Mouse (Mus musculus) forebrain, embryonic 11.5 days (tissue): ENCODE data around the gene Ptpn14. TPM values are rescaled to one million over a fixed set of nuclear protein-coding genes. Genes with fewer than 3 reads are reported as not detected.

Experiments
- ATAC-seq: fragments of 200-750 bp; cut with Nextera tagmentation; replicated peaks from 2 replicates; pipeline ENCODE4 v1.8.0; 2017; ENCODE audit warnings: moderate TSS enrichment; ENCODE audit not compliant: low FRiP score
- DNase-seq: peaks from one replicate; pipeline ENCODE4 v3.0.0-alpha.2; 2017; ENCODE audit warnings: low spot score
- H3K27ac ChIP-seq: fragments of 300-500 bp; sonication (generic); 2 replicates; pipeline ENCODE4 v1.5.1; 2014; ENCODE audit warnings: low read depth, low read length
- H3K27me3 ChIP-seq: fragments of 300-500 bp; sonication (generic); 2 replicates; pipeline ENCODE4 v1.6.1; 2014; ENCODE audit warnings: mild to moderate bottlenecking, low read length, mixed read lengths; ENCODE audit not compliant: control insufficient read depth, insufficient read depth
- H3K36me3 ChIP-seq: fragments of 300-500 bp; sonication (generic); 2 replicates; pipeline ENCODE4 v1.6.1; 2014; ENCODE audit warnings: mild to moderate bottlenecking, low read length, moderate library complexity, mixed read lengths; ENCODE audit not compliant: control insufficient read depth, insufficient read depth
- H3K4me1 ChIP-seq: fragments of 300-500 bp; sonication (generic); replicated peaks from 2 replicates; pipeline ENCODE4 v1.6.1; 2014; ENCODE audit warnings: low read length, mixed read lengths; ENCODE audit not compliant: control insufficient read depth, insufficient read depth
- H3K4me2 ChIP-seq: fragments of 300-500 bp; sonication (generic); 2 replicates; pipeline ENCODE4 v1.6.1; 2014; ENCODE audit warnings: low read depth, mild to moderate bottlenecking, low read length, moderate library complexity, mixed read lengths; ENCODE audit not compliant: severe bottlenecking
- H3K4me3 ChIP-seq: fragments of 300-500 bp; sonication (generic); 2 replicates; pipeline ENCODE4 v1.5.1; 2014; ENCODE audit warnings: low read depth, low read length
- H3K9ac ChIP-seq: fragments of 300-500 bp; sonication (generic); 2 replicates; pipeline ENCODE4 v1.6.1; 2014; ENCODE audit warnings: low read length
- H3K9me3 ChIP-seq: fragments of 300-500 bp; sonication (generic); 2 replicates; pipeline ENCODE4 v1.6.1; 2016; ENCODE audit warnings: low read length, mixed read lengths; ENCODE audit not compliant: control insufficient read depth
- WGBS: fragments of 180-500 bp; shearing (Covaris S2); extraction: QIAGEN DNeasy Blood & Tissue Kit; methylation state at CpG from one replicate; pipeline ENCODE4 v1.1.7; 2014; 5-methylcytosine and 5-hydroxymethylcytosine counted together
- polyA plus RNA-seq: library from polyadenylated mRNA; unstranded; fragments of >200 nt; fragmentation: Nextera tagmentation; extraction: Ambion mirVana; gene quantifications from 2 replicates; pipeline ENCODE4 v1.2.1, GENCODE M21; 2014

Gene Ptpn14
- polyA plus RNA-seq, 1 experiment from 2014 or later = 4.5 TPM

DNA sequence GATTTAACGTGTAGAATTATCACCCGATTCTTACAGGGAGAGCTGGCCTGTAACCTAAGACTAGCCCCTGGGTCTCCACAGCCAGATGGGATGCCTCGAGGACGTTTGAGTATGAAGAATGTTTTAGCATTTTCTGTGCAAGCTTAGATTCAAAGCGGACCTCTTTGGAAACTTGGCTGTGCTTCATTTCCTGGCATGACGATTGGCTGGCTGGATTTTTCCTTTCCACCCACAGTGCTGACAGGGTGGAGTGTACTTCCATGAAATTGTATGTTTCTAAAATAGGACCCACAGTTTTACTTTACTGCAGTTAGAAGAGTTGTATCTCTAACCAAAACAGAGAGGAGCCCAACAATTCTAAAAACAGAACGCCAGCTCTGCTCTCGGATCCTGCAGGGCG, 89.7 kb downstream of the Ptpn14 start:
- no peak overlapping the region for H3K4me3 ChIP-seq
- ATAC-seq (no peak), DNase-seq (no peak)
- 88% methylated on average over 9 of the region's 9 CpGs for WGBS
- H3K27me3 ChIP-seq = no peaks in the 10 kb centered on the region
- no peak overlapping the region for H3K9ac ChIP-seq
- H3K4me2 ChIP-seq = no peak overlapping the region
- no peak overlapping the region for H3K27ac ChIP-seq
- no peaks in the 10 kb centered on the region for H3K36me3 ChIP-seq
- H3K4me1 ChIP-seq = no peaks in the 10 kb centered on the region
- no peaks in the 10 kb centered on the region for H3K9me3 ChIP-seq

DNA sequence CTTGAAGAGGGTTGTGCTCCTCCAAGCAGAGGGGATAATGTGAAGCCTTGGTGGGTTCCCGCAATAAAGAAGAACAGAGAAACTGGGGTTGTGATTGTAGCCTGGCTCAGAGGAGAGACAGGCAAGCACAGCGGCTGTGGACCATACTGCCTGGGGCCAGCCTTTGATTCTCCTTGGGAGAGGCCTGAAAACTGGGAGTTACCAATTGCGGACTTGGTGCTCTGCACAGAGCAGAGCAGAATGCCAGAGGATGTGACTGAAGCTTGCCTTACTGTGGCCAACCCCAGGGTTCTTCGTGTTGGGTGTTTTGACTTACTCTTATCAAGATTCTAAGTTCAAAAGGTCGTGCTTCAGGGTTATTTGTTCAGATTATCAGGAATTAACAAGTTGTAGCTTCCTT, 92.0 kb downstream of the Ptpn14 start:
- no peak overlapping the region for H3K4me2 ChIP-seq
- H3K9me3 ChIP-seq = no peaks in the 10 kb centered on the region
- no peak overlapping the region for H3K27ac ChIP-seq
- H3K4me3 ChIP-seq = no peak overlapping the region
- no peak for DNase-seq
- ATAC-seq = no peak
- no peaks in the 10 kb centered on the region for H3K36me3 ChIP-seq
- WGBS = 67% methylated on average over 5 of the region's 5 CpGs
- no peaks in the 10 kb centered on the region for H3K4me1 ChIP-seq
- no peak overlapping the region for H3K9ac ChIP-seq
- no peaks in the 10 kb centered on the region for H3K27me3 ChIP-seq

DNA sequence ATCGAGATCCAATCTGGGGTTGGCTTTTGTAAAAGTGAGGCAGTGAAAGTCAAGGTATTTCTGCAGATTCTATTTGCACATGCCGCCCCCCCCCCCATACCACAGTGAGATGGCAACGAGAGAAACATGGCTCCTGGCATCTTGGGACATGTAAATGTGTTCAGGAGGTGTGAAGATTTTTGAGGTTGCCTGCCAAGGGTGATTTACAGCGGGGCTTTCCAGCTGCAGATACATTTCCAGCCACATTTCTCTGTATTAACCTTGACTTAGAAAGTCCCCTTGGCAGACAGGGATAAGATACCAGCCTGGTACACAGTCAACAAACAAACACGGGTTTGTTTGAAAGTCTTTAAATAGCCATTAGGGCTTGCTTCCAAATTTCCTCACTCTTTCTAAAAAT, 96.4 kb downstream of the Ptpn14 start:
- H3K4me2 ChIP-seq = no peak overlapping the region
- no peak overlapping the region for H3K9ac ChIP-seq
- H3K4me3 ChIP-seq = no peak overlapping the region
- H3K4me1 ChIP-seq = no peaks in the 10 kb centered on the region
- no peak overlapping the region for H3K27ac ChIP-seq
- no peak for DNase-seq
- no peaks in the 10 kb centered on the region for H3K9me3 ChIP-seq
- no peak for ATAC-seq
- H3K36me3 ChIP-seq = no peaks in the 10 kb centered on the region
- no peaks in the 10 kb centered on the region for H3K27me3 ChIP-seq
- WGBS = 86% methylated on average over 5 of the region's 5 CpGs

DNA sequence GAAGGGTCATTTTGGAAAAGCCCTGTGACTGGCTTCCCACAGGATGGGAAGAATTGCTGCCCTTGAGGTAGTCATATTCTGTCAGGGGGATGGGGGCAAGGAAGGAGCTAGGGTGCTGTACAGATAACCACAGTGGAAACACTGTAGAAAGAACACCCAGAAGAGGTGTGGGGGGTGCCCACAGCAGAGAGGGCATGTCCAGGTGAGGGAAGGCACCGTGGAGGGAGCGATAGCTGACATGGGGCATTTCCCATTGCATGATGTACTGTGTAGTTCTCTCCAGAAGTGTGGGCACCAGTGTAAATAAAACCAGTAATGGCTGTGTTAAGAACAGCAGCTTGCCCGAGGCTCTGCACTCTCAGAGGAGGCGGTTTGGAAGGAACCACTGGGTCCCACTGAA, 102.3 kb downstream of the Ptpn14 start:
- no peaks in the 10 kb centered on the region for H3K27me3 ChIP-seq
- no peak overlapping the region for H3K27ac ChIP-seq
- DNase-seq (no peak), ATAC-seq (no peak)
- H3K4me3 ChIP-seq = no peak overlapping the region
- no peaks in the 10 kb centered on the region for H3K36me3 ChIP-seq
- WGBS = 53% methylated on average over 4 of the region's 4 CpGs
- no peaks in the 10 kb centered on the region for H3K9me3 ChIP-seq
- H3K9ac ChIP-seq = no peak overlapping the region
- H3K4me1 ChIP-seq = peaks cover 4% of the 10 kb centered on the region; the same call in 1 of the 2 replicates
- H3K4me2 ChIP-seq = no peak overlapping the region

DNA sequence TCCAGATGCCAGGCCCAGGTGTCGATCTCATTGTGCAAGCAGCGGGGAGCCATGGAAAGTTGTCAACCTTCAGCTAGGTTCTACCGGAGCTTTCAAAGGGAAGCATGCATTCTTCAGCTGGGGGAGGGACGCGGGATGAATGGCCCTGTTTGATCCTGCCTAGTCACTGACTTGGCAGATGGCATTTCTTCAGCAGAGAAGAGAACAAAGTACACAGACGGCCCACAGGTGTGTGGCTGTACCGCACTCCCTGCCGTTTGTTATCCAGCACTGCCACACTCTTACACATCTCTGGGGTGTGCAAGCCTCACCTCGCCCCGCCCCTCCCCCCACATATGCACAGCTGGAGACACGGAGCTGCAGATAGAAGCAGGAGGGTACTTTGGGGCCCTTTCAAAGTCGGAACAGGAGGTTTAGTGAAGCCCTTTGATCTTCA, 102.7 kb downstream of the Ptpn14 start:
- no peak overlapping the region for H3K4me3 ChIP-seq
- H3K27me3 ChIP-seq = no peaks in the 10 kb centered on the region
- H3K9me3 ChIP-seq = no peaks in the 10 kb centered on the region
- no peak overlapping the region for H3K4me2 ChIP-seq
- no peak overlapping the region for H3K27ac ChIP-seq
- peaks cover 4% of the 10 kb centered on the region; the same call in 1 of the 2 replicates for H3K4me1 ChIP-seq
- WGBS = 15% methylated on average over 12 of the region's 12 CpGs
- H3K9ac ChIP-seq = no peak overlapping the region
- no peak for ATAC-seq
- H3K36me3 ChIP-seq = no peaks in the 10 kb centered on the region
- DNase-seq = no peak

DNA sequence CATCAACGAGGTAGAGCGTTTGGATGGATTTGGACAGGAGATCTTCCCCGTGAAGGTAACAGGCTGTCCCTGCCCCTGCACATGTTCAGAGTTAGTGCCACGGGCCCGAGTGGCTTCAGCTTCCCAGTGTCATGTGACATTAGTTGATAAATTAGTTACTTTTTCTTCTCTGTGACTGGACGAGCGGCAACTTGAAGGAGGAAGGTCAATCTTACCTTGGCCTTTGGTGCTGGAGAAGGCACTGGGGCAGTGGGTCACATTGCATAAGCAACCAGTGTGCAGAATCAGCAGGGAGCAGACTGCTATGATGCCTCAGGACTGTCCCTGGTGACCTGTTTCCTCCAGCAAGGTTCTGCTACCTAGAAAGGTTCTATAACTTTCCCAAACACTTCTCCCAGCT, 105.3 kb downstream of the Ptpn14 start:
- no peak for DNase-seq
- WGBS = 79% methylated on average over 7 of the region's 7 CpGs

DNA sequence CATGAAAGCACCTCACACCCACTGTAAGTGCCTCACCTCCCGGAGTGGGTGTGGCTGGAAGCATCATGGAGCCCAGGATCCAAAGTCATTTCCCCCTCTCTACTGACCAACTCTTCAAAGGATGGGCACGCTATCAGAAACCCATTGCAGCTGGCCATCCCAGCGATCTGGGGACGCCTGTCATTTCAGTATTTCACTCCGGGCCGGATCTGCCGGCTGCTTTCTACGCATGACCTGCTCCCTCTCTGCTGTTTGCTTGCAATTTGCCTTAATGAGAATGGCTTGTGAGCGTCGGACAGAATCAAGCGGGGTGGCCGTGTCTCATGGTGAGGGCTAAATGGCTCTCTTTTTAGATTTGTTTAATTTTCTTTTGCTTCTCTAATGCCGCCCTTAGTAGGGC, 106.1 kb downstream of the Ptpn14 start:
- Histone ChIP-seq H3K9me3 (no peaks in the 10 kb centered on the region), H3K36me3 (no peaks in the 10 kb centered on the region), H3K9ac (no peak overlapping the region), H3K27ac (no peak overlapping the region), H3K4me1 (peaks cover 4% of the 10 kb centered on the region; the same call in 1 of the 2 replicates), H3K4me3 (no peak overlapping the region), H3K27me3 (no peaks in the 10 kb centered on the region), H3K4me2 (no peak overlapping the region)
- 63% methylated on average over 13 of the region's 13 CpGs for WGBS
- no peak for ATAC-seq
- no peak for DNase-seq

More for the DNA sequence above, 105.3 kb downstream of the Ptpn14 start:
- Histone ChIP-seq H3K9me3 (no peaks in the 10 kb centered on the region), H3K9ac (no peak overlapping the region), H3K4me1 (peaks cover 4% of the 10 kb centered on the region; the same call in 1 of the 2 replicates), H3K4me3 (no peak overlapping the region), H3K27me3 (no peaks in the 10 kb centered on the region), H3K27ac (no peak overlapping the region), H3K4me2 (no peak overlapping the region), H3K36me3 (no peaks in the 10 kb centered on the region)
- no peak for ATAC-seq

DNA sequence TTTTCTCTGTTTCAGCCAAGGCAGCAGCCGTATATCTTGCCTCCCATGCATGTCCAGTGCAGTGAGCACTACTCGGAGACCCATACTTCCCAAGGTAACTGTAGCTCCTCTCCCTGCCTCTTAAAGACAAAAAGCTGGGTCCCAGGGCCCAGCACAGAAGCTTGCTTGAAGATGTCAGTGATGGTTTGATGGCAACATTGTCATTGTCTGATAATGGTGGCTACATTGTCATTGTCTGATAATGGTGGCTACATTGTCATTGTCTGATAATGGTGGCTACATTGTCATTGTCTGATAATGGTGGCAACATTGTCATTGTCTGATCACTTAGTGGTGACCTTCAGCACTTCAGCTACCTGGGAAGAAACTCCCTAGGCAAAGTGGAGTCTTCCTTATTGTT, 118.3 kb downstream of the Ptpn14 start:
- ATAC-seq (no peak), DNase-seq (no peak)
- Histone ChIP-seq H3K4me1 (no peaks in the 10 kb centered on the region), H3K27ac (no peak overlapping the region), H3K36me3 (no peaks in the 10 kb centered on the region), H3K9me3 (no peaks in the 10 kb centered on the region), H3K4me3 (no peak overlapping the region), H3K27me3 (no peaks in the 10 kb centered on the region), H3K4me2 (no peak overlapping the region), H3K9ac (no peak overlapping the region)
- 86% methylated on average over 2 of the region's 2 CpGs for WGBS

DNA sequence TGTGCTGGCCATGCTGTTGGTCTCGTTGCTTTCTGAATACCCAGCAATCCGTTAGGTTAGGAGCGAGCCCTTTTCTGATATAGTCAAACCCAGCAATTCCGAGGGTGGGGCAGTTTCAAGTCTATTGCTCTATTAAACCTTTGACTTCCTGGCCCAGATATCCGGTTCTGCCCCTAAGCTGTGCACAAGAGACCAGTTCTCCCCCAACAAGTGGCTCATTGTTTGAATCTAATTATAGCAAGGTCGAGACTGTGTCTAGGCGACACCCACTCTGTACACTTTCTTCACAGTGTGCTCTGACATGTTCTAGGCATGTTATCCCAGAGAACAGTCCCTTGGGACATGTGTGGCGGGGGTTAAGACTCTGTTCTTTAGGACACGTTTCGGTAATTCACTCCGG, 121.5 kb downstream of the Ptpn14 start:
- WGBS = 81% methylated on average over 11 of the region's 11 CpGs
- no peak for DNase-seq
- Histone ChIP-seq H3K4me1 (no peaks in the 10 kb centered on the region), H3K4me3 (no peak overlapping the region), H3K9me3 (no peaks in the 10 kb centered on the region), H3K27ac (no peak overlapping the region), H3K4me2 (no peak overlapping the region), H3K9ac (no peak overlapping the region), H3K27me3 (no peaks in the 10 kb centered on the region), H3K36me3 (no peaks in the 10 kb centered on the region)
- ATAC-seq = no peak
